Mouse (Mus musculus) limb, embryonic 13.5 days (tissue): Measurements from ENCODE around the gene Crebbp. TPM values are rescaled to one million over a fixed set of nuclear protein-coding genes. Genes with fewer than 3 reads are reported as not detected.

ENCODE experiments used
- ATAC-seq: fragments of 200-750 bp; cut with Nextera tagmentation; 2 replicates; pipeline ENCODE4 v1.8.0; 2017; ENCODE audit warnings: low read depth, moderate number of reproducible peaks, moderate TSS enrichment; ENCODE audit not compliant: low FRiP score
- H3K27ac ChIP-seq: fragments of 300-500 bp; sonication (generic); 2 replicates; pipeline ENCODE4 v1.5.1; 2015; ENCODE audit warnings: inconsistent platforms, mild to moderate bottlenecking, moderate library complexity
- H3K27me3 ChIP-seq: fragments of 300-500 bp; sonication (generic); 2 replicates; pipeline ENCODE4 v1.6.1; 2015; ENCODE audit warnings: mild to moderate bottlenecking, inconsistent platforms
- H3K36me3 ChIP-seq: fragments of 300-500 bp; sonication (generic); 2 replicates; pipeline ENCODE4 v1.6.1; 2015; ENCODE audit warnings: inconsistent platforms, mild to moderate bottlenecking, moderate library complexity
- H3K4me1 ChIP-seq: fragments of 300-500 bp; sonication (generic); 2 replicates; pipeline ENCODE4 v1.6.1; 2015; ENCODE audit warnings: inconsistent platforms
- H3K4me2 ChIP-seq: fragments of 300-500 bp; sonication (generic); replicated peaks from 2 replicates; pipeline ENCODE4 v1.6.1; 2015; ENCODE audit warnings: inconsistent platforms, mild to moderate bottlenecking, moderate library complexity
- H3K4me3 ChIP-seq: fragments of 300-500 bp; sonication (generic); 2 replicates; pipeline ENCODE4 v1.5.1; 2015; ENCODE audit warnings: moderate library complexity, mild to moderate bottlenecking, inconsistent platforms
- H3K9ac ChIP-seq: fragments of 300-500 bp; sonication (generic); 2 replicates; pipeline ENCODE4 v1.6.1; 2015; ENCODE audit warnings: mild to moderate bottlenecking, inconsistent platforms
- H3K9me3 ChIP-seq: fragments of 300-500 bp; sonication (generic); 2 replicates; pipeline ENCODE4 v1.6.1; 2016; ENCODE audit warnings: inconsistent platforms
- WGBS: fragments of 180-500 bp; shearing (Covaris S2); methylation state at CpG from one replicate; pipeline ENCODE4 v1.1.7; 2015; 5-methylcytosine and 5-hydroxymethylcytosine counted together
- polyA plus RNA-seq: library from polyadenylated mRNA; unstranded; fragments of >200 nt; fragmentation: Nextera tagmentation; extraction: Ambion mirVana; gene quantifications from 2 replicates; pipeline ENCODE4 v1.2.1, GENCODE M21; 2015

Crebbp gene
- polyA plus RNA-seq, 1 experiment from 2014 or later = 44.3 TPM

DNA sequence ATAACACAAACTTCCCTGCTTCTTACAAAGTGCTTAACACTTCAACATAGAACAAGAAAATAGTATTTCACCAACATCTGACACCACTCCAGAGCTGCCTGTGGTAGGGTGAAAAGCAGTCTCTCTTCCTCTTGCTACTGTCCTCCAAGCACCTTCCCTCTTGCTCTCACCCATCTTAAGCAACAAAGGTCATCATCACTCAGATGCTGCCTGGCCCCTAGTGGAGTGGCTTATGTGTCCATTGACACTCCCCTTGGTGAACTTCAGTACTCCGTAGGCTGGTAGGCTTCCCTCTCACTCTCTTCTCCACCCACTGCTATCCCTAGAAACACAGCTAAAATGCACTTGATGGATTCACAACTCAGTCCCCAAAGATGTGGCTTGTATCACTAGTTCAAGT is 3.5 kb downstream of the Crebbp start:
- Histone ChIP-seq H3K4me1 (peaks cover 37% of the 10 kb centered on the region), H3K4me3 (peak overlapping the region; percentile 4; the same call in 1 of the 2 replicates), H3K36me3 (peaks cover 8% of the 10 kb centered on the region), H3K27me3 (peaks cover 7% of the 10 kb centered on the region; the same call in 1 of the 2 replicates), H3K9ac (no peak overlapping the region), H3K4me2 (peak overlapping the region; percentile 34), H3K27ac (no peak overlapping the region), H3K9me3 (no peaks in the 10 kb centered on the region)
- 93% methylated on average over 1 of the region's 1 CpGs for WGBS
- no peak for ATAC-seq

DNA sequence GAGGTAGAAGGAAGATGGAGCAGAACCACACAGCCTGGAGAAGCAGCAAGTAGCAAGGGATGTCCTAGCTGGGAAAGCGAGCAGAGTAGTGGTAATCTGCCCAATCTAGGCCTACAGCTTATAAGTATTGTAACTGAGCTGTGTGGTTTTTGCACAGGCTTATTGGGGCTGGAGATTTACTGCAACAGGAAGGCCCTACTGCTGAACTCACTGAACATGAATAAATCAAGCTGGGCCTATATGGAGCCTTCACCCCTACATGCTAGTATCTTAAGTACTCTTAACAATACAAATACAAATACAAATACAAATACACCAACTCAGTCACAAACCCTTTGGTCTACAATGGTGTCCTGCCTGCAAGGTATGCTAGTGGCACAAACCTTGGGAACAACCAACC is 10.2 kb downstream of the Crebbp start:
- Histone ChIP-seq H3K4me1 (peaks cover 21% of the 10 kb centered on the region), H3K27ac (no peak overlapping the region), H3K4me3 (no peak overlapping the region), H3K27me3 (no peaks in the 10 kb centered on the region), H3K36me3 (peaks cover 7% of the 10 kb centered on the region), H3K9ac (no peak overlapping the region), H3K9me3 (no peaks in the 10 kb centered on the region), H3K4me2 (no peak overlapping the region)
- 89% methylated on average over 1 of the region's 1 CpGs for WGBS
- no peak for ATAC-seq

DNA sequence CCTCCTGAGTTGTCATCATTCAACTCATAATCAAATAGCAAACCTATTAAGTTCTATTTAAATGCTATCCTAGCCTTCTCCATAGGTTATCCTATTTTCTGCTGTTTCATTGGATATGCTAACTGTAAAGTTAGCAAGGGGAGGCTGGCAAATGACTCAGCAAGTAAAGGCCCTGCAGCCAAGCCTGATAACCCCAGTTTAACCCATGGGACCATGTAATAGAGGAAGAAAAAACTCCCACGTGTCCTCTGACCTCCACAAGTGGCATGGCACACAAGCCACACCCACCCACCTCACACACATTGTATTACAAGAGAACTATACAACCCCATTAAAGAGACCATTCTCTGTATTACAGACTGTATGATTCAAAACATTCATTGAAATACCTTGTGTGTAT is 13.8 kb downstream of the Crebbp start:
- Histone ChIP-seq H3K4me3 (no peak overlapping the region), H3K4me1 (peaks cover 7% of the 10 kb centered on the region; the same call in 1 of the 2 replicates), H3K27me3 (no peaks in the 10 kb centered on the region), H3K9ac (no peak overlapping the region), H3K4me2 (no peak overlapping the region), H3K27ac (no peak overlapping the region), H3K36me3 (0 out of 2 replicates have a peak, but pooled peaks cover 6% of the 10 kb centered on the region), H3K9me3 (no peaks in the 10 kb centered on the region)
- 42% methylated on average over 1 of the region's 1 CpGs for WGBS
- no peak for ATAC-seq

DNA sequence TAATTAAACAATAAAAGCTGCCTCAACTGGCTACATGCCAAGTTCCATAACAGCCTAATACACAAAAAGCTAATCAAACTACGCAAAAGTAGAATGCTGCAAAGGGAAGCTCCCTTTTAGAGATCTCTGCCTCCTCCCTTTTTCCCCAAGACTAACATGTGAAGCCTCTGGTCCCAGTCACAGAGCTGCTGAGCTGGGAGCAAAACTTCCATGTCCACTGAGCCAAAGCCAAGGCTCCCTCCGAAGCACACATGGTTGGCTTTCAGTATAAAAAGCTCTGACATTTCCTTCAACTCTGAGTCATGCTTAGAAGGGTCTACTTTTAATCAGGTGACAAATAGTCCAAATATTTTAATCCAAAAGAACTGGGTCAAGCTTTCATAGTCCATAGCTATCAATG is 14.2 kb downstream of the Crebbp start:
- 80% methylated on average over 2 of the region's 2 CpGs for WGBS
- no peak overlapping the region for H3K4me3 ChIP-seq
- H3K9me3 ChIP-seq = no peaks in the 10 kb centered on the region
- no peak for ATAC-seq
- H3K4me2 ChIP-seq = no peak overlapping the region
- H3K4me1 ChIP-seq = peaks cover 6% of the 10 kb centered on the region; the same call in 1 of the 2 replicates
- no peak overlapping the region for H3K27ac ChIP-seq
- no peak overlapping the region for H3K9ac ChIP-seq
- no peaks in the 10 kb centered on the region for H3K27me3 ChIP-seq
- peaks cover 9% of the 10 kb centered on the region; the same call in 1 of the 2 replicates for H3K36me3 ChIP-seq

DNA sequence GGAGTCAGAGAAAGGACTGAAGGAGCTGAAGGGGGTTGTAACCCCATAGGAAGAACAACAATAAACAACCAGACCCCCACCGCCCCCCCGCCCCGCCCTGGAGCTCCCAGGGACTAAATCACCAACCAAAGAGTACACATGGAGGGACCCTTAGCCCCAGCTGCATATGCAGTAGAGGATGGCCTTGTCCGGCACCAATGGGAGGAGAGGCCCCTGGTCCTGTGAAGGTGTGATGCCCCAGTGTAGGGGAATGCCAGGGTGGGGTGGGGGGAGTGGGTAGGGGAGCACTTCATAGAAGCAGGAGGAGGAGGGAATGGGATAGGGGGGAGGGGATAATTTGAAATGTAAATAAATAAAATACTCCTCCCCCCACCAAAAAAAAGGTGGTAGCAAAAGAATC is 15.8 kb downstream of the Crebbp start:
- Histone ChIP-seq H3K4me3 (no peak overlapping the region), H3K27me3 (no peaks in the 10 kb centered on the region)

DNA sequence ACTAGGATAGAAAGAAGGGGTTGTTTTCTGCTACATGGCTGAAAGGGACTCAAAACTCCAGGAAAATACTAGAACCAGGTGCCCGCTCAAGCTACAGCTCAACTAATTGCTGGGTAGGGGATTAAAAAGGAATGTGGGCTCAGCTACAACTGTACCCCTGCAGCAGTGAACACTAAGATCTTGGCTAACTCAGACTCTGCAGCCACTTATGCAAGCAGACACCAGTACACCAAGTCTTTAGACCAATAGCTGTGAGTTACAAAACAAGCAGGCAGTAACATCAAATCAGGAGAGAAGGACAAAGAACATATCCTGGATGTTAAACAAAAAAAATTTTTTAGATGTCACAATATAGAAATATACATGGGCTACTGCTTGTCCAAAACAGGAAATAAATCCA is 23.6 kb downstream of the Crebbp start:
- Histone ChIP-seq H3K9ac (no peak overlapping the region), H3K9me3 (no peaks in the 10 kb centered on the region), H3K27me3 (no peaks in the 10 kb centered on the region), H3K27ac (no peak overlapping the region), H3K36me3 (peaks cover 4% of the 10 kb centered on the region; the same call in 1 of the 2 replicates), H3K4me2 (no peak overlapping the region), H3K4me3 (no peak overlapping the region), H3K4me1 (peaks cover 4% of the 10 kb centered on the region; the same call in 1 of the 2 replicates)
- ATAC-seq = no peak
- 61% methylated on average over 1 of the region's 1 CpGs for WGBS

More for the DNA sequence above, 15.8 kb downstream of the Crebbp start:
- H3K4me2 ChIP-seq = no peak overlapping the region
- H3K9me3 ChIP-seq = no peaks in the 10 kb centered on the region
- H3K9ac ChIP-seq = no peak overlapping the region
- peaks cover 6% of the 10 kb centered on the region; the same call in 1 of the 2 replicates for H3K4me1 ChIP-seq
- peaks cover 10% of the 10 kb centered on the region; the same call in 1 of the 2 replicates for H3K36me3 ChIP-seq
- ATAC-seq = no peak
- no peak overlapping the region for H3K27ac ChIP-seq
- WGBS = 96% methylated on average over 4 of the region's 4 CpGs

DNA sequence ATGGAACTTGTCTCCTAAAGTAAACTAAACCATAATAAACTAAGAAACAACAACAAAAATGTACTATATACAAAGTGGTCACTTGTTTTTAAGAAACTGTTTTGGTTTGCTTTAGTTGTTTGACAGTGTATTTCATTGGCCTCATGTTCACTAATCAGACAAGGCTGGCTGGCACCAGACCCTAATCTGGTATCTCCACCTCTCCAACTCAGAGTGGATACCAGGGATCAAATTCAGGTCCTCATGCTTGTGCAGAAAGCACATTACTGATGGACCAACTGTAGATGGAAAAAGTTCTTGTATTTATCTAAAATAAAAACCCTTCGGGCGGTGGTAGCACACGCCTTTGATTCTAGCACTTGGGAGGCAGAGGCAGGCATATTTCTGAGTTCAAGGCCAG is 38.7 kb downstream of the Crebbp start:
- Histone ChIP-seq H3K4me2 (no peak overlapping the region), H3K9me3 (peaks cover 6% of the 10 kb centered on the region; the same call in 1 of the 2 replicates), H3K27me3 (no peaks in the 10 kb centered on the region), H3K36me3 (peaks cover 41% of the 10 kb centered on the region), H3K27ac (no peak overlapping the region), H3K9ac (no peak overlapping the region), H3K4me1 (no peaks in the 10 kb centered on the region), H3K4me3 (no peak overlapping the region)
- WGBS = 93% methylated on average over 3 of the region's 3 CpGs
- ATAC-seq = no peak

DNA sequence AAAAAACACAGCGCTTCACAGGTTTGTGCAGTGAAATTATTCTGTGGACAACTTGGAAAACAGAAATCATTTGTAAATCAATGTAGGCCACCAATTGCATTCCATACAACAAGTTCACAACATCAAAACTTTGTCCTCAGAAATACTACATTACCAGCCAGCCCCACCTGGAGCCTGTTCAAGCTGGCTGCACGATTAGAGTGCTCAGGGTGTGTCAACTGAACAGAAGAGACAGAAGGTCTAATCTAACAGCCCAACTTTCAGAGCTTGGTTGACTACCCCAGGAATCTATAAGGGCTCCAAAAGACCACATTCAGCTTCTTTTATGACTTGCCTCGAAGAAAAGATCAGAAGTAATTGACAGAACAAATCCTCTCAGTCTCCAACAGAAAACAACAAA is 44.3 kb downstream of the Crebbp start:
- H3K4me3 ChIP-seq = no peak overlapping the region
- H3K9ac ChIP-seq = no peak overlapping the region
- no peaks in the 10 kb centered on the region for H3K27me3 ChIP-seq
- H3K36me3 ChIP-seq = peaks cover 29% of the 10 kb centered on the region
- ATAC-seq = no peak
- peaks cover 5% of the 10 kb centered on the region for H3K9me3 ChIP-seq
- H3K27ac ChIP-seq = no peak overlapping the region
- WGBS = 95% methylated on average over 3 of the region's 3 CpGs
- no peak overlapping the region for H3K4me2 ChIP-seq
- no peaks in the 10 kb centered on the region for H3K4me1 ChIP-seq

DNA sequence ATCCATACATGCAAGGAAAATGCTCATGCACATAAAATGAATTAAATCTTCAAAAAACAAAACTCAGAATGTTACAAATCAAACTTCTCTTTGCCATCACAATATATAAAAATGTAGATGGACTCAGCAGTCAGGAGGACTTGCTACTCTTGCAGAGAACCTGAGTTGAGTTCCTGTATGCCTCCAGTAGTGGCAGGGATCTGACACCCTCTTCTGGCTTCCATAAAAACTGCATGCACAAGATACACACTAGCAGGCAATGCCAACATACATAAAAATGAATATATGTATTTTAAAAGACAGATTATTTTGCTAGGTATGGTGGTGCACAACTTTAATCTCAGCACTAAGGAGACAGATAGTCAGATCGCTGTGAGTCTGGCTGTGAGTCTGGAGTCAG is 45.3 kb downstream of the Crebbp start:
- peaks cover 27% of the 10 kb centered on the region for H3K36me3 ChIP-seq
- no peaks in the 10 kb centered on the region for H3K4me1 ChIP-seq
- H3K9me3 ChIP-seq = peaks cover 5% of the 10 kb centered on the region
- no peak for ATAC-seq
- 98% methylated on average over 1 of the region's 1 CpGs for WGBS
- no peak overlapping the region for H3K4me3 ChIP-seq
- H3K4me2 ChIP-seq = no peak overlapping the region
- H3K27me3 ChIP-seq = no peaks in the 10 kb centered on the region
- H3K27ac ChIP-seq = no peak overlapping the region
- no peak overlapping the region for H3K9ac ChIP-seq

DNA sequence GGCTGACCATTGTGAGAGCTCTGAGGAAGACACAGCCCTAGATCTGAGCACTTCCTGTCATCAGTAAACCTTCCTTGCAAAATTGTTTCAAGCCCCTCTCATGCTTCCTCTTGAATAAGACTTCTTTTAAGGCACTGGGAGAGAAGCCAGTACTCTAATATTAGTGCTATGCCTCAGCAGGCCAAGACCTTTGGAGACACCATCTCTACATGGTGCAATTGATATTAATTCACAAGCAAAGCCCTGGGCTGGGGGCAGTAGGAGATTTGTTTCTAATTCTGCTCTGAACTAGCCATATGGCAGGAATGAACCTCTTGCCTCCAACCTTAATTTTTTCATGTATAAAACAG is 52.9 kb downstream of the Crebbp start:
- Histone ChIP-seq H3K9ac (no peak overlapping the region), H3K4me1 (peaks cover 8% of the 10 kb centered on the region)

DNA sequence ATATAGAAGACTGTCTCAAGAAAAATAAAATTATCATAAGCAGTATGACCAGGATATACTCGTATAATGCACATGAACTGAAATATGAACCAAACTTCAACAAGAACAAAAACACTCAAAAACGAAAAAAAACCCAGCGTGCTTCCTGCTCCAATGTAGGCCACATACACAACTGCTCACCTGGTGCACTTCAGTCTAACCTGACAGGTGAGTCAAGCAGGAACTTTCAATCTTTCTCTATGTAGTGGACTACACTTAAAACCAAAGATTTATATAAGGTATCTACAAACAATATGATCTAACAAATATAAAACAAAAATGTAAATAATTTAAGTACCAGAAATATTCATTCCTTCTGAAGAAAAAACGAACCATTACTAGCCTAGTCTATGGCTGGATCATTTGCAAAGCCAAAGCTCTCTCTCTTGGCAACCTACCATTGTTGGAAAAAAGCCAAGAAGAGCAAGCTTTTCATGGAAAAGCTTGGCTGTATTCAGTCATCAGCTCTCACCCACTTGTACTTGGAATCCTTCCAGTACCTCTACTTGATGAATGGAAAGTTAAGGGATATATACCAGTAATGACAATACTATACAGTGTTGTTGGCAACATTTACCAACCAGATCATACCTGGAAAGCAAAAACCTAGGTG is 53.4 kb downstream of the Crebbp start:
- no peak overlapping the region for H3K4me3 ChIP-seq
- no peak overlapping the region for H3K4me2 ChIP-seq
- H3K36me3 ChIP-seq = peaks cover 15% of the 10 kb centered on the region
- no peaks in the 10 kb centered on the region for H3K9me3 ChIP-seq
- peak; percentile 64; the same call in 1 of the 2 replicates for ATAC-seq
- peaks cover 8% of the 10 kb centered on the region for H3K4me1 ChIP-seq
- no peak overlapping the region for H3K9ac ChIP-seq
- 83% methylated on average over 4 of the region's 4 CpGs for WGBS
- no peaks in the 10 kb centered on the region for H3K27me3 ChIP-seq
- no peak overlapping the region for H3K27ac ChIP-seq

More for the DNA sequence above, 52.9 kb downstream of the Crebbp start:
- no peaks in the 10 kb centered on the region for H3K27me3 ChIP-seq
- ATAC-seq = no peak
- H3K4me2 ChIP-seq = no peak overlapping the region
- H3K27ac ChIP-seq = peak overlapping the region; percentile 45; the same call in 1 of the 2 replicates
- no peak overlapping the region for H3K4me3 ChIP-seq
- H3K36me3 ChIP-seq = peaks cover 15% of the 10 kb centered on the region
- H3K9me3 ChIP-seq = no peaks in the 10 kb centered on the region

DNA sequence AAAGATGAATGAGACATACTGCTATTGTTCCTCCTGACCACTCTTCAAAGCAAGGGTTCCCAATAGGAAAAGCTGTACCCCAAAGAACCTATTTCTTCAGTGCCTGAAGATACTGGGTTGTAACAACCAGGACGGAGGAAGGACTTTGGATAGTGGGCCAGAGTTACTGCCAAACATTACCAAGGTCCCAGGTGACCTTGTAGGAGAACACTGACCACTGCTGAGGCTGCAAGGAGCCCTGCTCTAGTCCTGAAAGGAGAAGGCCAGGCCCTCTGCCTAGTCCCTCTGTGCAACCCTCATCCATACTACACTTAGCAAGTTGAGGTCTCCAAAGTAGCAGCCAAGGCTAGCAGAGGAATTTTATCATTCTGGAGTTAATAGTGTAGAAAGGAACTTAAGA is 60.7 kb downstream of the Crebbp start:
- Histone ChIP-seq H3K4me3 (no peak overlapping the region), H3K4me1 (no peaks in the 10 kb centered on the region), H3K27me3 (no peaks in the 10 kb centered on the region)

DNA sequence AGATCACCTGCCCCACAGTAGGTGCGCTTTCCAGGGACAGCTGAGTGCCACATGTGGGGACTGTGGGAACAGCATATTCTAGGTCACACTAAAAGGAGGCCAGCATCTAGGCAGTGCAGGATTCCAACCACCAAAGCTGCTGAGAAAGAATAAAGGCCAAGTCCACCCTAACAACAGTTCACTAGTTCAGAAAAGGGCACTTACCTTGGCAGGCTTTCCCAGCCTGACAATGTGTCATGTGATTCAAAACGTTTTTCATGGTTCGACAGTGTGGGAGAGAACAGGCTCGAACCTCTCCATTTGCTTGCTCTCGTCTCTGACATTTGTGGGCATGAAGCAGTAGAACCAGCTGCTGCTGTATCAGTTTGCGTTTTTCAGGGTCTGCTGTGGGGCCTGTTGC is 75.3 kb downstream of the Crebbp start:
- no peaks in the 10 kb centered on the region for H3K27me3 ChIP-seq
- no peaks in the 10 kb centered on the region for H3K4me1 ChIP-seq
- H3K9me3 ChIP-seq = no peaks in the 10 kb centered on the region
- H3K36me3 ChIP-seq = peaks cover 47% of the 10 kb centered on the region
- no peak overlapping the region for H3K9ac ChIP-seq
- WGBS = 80% methylated on average over 6 of the region's 6 CpGs
- H3K27ac ChIP-seq = no peak overlapping the region
- no peak overlapping the region for H3K4me3 ChIP-seq
- ATAC-seq = no peak
- no peak overlapping the region for H3K4me2 ChIP-seq

More for the DNA sequence above, 60.7 kb downstream of the Crebbp start:
- ATAC-seq = no peak
- Histone ChIP-seq H3K9ac (no peak overlapping the region), H3K36me3 (peaks cover 37% of the 10 kb centered on the region), H3K9me3 (no peaks in the 10 kb centered on the region), H3K4me2 (no peak overlapping the region), H3K27ac (no peak overlapping the region)
- 95% methylated on average over 1 of the region's 1 CpGs for WGBS
